Mouse (Mus musculus) frontal cortex, adult (tissue): ENCODE measurements at regions not wholly inside any gene's neighbourhood (a gene's known extent, or its start where the extent isn't known, plus 50 kb on each side); places are given as distances from the start of the nearest gene placed in this dataset.
A peak's percentile ranks its signal among the peaks of the same experiment; 100 is the strongest.

Source experiments
- ATAC-seq: cut with Nextera tagmentation; 2 replicates; pipeline ENCODE4 v1.9.2; 2017; ENCODE audit warnings: mild to moderate bottlenecking, moderate library complexity, mixed read lengths; ENCODE audit not compliant: low TSS enrichment

DNA sequence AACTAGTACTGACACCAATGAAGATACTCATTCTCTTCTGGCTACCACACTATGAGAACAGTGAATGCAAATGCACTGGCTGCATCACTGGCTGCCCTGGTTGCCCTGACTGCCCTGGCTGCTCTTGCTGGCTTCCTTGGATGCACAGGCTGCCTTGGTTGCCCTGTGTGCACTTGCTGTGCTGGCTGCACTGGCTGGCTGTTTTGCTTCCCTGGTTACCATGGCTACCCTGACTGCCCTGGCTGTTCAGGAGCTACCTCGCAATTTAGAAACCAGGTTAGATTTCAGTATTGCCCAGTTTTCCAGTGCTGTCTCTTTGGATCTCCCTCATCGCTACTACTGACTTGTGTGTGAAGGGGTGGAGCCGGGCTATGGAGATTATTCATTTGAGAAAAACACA, 175.7 kb downstream of the Fat4 start:
- no peak for ATAC-seq

DNA sequence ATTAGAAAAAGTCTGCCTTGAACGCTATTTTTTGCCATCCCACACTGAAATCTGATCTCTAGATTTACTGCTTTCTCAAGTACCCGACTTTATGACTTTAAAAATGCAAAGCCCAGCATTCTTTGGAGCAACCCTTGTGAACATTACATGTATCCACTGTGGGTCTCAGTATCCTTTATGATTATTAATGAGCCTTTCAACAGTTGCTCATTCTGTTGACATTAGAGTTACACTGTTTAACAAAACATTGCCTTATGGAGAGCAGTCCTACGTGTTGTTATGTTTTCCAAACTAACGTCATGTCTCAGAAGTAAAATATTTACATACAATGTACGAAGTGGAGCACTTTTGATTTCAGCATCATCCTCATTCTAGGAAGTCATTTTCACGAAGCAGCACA, 178.7 kb downstream of the Fat4 start:
- no peak for ATAC-seq

DNA sequence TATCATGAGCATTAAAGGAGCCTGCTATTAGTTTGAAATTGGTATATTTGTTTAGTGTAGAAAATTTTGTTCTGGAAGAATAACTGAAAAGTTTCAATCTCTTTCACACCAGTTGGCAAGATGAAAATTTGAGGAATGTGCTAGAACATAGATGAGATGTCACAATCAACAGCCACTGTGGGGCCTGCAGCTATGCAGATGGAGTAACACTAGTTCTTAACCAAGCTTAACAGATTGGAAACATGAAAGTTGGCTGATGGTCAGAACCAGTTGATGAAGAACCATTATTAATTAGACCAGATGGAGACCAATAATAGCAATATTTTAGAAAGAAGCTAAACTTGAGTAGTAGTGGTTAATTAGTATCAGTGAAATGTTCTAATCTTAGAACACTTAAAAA, 182.3 kb downstream of the Fat4 start:
- ATAC-seq, result no peak

DNA sequence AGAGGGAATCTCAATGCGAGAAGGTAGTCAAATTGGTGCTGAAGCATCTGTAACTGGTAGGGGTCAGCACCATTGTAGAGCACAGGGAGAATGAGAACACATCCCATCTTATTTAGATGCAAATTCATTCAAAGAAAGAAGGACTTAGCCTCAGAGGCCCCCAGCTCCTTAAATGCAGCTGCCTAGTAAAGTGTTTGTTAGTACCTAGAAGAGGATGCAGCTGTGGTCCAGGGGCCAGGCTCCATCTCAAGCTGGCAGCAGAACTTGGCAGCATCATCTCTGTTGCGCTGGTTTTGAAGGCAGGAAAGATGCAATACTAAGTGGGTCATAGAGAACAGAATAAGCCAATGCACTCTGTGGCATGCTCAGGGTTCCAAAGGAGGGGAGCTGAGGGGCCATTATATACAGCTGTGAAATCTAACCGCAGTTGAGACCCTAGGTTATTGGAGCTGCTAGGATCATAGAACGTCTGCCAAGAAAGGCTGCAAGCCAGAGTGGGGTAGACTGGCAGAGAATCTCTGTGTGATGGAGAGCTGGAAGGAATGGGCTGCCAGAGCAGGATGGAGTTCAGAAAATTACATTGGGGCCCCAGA, 196.0 kb downstream of the Fat4 start:
- no peak for ATAC-seq

DNA sequence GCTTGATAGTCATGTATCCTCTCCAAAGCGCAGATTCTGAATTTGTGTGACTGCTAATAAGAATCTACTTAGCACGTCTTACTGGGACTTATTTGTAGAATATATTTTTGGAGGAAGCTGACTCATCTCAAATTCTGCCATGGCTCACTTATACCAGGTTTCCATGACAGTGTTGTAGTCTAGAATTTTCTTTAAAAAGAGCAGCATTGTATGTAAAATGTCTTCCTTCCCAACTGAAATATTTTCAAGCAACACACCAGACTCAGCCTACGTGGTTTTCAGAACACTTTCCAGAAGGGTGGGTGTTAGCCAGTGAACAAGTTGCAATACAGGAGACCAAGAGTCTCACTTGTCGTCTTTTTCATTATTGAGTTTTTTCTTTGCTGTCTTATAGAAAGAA, 202.2 kb downstream of the Fat4 start:
- ATAC-seq, result peak; percentile 84

DNA sequence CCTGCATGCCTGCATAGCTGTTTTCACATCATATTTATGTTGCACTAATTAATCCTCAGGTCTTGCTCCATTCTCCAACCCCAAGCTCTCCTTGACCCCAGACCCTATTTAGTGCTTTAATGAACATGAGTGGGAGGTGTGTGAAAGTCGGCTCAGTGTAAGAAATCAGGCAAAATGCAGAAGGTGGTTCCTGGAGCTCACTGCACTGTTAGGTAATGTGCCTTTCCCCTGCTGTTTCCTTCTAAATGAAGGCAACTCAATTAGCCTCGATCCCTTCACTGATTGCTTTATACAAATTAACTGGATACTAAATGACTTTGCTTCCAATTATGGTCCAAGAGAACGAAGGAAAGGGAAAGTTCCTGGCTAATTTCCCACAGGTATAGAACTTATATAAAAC, 215.6 kb downstream of the Fat4 start:
- ATAC-seq, result no peak

DNA sequence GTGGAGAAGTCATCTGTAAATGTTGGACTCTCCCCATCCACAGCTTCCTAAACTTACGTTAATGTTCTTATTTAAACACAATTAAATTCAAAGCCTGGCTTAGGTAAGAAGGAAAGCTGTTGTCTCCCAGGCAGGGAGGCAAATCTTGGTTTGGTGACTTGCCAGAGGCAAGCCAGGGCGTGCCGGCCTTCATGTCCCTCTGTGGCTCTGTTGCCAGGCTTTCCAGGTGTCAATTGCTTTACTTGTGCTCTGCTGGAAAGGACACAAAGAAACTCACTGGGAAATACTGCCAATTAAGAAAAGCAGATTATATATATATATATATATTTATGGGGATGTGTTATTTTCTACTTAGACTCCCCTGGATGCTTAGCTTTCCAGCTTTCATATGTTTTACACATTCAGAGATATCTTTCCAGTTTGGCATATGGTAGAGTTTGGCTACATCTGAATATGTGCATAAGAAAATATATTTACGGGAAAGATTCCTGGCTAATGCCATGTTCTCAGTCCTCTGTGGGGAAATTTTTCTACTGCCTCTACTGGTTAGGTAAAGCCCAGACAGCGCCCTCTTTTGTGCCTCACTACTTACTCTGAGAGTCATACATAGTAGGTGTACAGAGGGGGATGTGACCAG, 223.1 kb downstream of the Fat4 start:
- ATAC-seq, result peak; percentile 55; the same call in 1 of the 2 replicates

DNA sequence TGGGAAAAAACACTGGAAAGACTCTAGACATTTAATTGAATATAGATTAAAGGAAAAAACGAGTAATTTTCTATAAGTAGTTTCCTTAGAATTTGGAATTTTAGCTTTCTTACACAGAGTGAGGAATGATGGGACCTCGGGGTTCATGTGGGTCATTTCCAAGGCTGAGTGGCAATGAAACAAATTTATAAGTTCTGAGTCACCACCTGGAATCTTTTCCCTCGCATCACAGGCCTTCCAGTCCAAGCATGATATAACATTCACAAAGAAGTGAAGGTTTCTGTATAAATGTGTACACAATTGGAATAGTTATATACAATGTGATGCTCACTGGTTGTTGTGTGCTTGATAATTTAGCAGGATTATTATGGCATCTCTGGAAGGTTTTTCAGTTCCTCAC, 227.3 kb downstream of the Fat4 start:
- no peak for ATAC-seq

DNA sequence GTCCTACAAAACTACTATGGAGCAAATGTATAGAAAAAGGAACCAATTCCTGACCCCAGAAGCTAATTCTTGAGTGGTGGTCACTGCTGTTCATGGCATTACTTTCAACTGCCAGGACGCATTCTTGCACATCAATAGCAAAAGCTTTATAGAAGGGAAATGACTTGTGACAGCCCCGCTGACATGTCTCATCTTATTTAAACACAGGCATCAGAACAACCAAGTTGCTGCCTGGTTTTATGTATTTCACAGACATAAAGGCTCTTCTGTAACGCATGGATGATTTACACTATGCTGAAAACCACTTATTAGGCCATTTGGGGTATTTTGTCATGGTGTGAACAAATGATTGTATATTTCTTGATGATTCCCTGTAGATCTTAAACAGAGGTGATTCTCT, 228.1 kb downstream of the Fat4 start:
- ATAC-seq, result no peak

DNA sequence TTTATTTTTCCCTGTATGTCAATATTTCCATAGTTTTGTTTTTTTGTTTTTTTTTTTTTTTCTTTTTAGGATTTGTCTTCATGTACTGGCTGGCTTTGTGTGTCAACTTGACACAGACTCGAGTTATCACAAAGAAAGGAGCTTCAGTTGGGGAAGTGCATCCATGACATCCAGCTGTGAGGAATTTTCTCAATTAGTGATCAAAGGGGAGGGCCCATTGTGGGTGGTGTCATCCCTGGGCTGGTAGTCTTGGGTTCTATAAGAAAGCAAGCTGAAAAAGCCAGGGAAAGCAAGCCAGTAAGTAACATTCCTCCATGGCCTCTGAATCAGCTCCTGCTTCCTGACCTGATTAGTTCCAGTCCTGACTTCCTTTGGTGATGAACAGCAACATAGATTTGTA, 228.7 kb downstream of the Fat4 start:
- no peak for ATAC-seq

DNA sequence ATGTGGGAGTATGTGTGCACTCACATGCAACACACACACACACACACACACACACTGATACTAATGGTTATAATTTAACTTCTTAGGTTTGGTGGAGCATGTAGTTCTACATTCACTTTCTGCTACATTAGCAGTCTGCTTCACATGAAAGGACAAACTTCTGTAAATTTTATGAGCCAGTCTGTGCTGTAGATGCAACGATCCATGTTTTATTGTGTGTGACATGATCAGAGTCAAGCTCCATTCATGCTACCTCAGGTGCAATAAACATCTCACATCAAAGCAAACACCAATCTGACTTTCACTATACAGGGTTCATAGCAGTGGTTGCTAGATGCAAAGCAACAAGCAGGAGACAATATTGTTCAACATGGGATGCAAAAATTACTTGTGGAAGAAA, 235.5 kb downstream of the Fat4 start:
- ATAC-seq, result no peak

DNA sequence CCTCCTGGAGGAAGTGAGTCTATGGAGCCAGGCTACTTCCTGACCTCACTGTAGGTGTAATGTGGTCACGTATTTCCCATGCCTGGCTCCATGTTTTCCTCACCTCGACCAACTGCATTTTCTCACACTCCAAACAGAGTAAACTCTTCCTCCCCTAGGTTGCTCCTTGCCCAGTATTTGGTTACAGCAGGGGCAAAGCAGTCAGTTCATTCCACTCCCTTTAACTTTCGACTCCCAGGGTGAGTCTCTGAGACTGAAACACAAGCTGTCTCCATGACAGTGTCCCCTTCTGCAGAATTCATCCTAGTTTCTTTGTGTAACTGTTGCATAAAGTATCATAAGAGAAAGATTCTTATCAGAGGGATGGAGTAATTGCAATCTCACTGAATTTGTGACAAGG, 243.8 kb downstream of the Fat4 start:
- no peak for ATAC-seq

DNA sequence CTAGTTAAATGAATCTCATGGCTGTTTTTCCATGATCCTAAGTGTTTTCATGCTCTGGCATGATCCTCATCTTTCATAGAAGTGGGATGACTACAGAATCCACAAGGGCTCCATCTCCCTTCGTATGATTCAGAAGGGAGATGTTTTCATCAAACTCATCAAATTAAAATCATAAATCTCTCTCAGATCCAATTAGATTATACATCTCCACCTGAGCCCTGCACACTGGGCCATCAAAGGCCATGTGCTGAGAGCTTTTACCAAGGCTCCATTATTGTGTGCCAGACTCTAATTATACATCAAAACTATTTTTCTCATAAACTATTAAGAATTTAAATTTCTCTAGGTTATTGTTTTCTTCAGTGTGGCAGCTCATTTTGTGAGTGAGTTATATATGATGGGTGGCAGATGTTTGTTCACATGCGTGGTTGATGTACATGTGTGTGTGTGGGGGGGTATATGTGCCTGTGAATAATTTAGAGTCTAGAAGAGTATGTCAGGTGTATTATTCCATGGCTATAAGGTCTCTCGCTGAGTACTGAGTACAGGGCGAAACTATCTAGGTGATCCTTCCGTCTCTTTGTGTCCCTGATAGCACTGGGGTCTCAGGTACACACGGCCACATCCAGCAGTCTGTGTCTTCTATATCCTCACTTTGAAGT, 278.4 kb downstream of the Fat4 start:
- no peak for ATAC-seq

DNA sequence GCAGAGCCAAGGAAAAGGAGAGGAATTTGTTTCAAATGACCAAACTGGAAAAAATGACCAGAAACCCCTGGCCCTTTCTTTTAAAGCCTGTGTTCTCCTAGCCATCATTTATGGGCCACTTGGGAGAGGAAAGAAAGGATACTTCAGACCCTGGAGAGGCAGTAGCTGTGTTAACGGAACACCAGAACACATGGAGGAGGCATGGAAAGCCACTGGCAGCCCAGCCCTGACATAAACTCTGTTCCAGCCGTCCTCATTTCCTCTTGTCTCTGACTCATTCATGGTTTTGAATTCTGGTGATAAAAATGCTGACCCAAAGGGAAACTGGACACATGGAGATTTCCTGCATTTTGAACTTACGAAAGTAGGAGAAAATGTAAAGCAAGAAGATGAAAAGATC, 295.9 kb downstream of the Fat4 start:
- ATAC-seq, result no peak

DNA sequence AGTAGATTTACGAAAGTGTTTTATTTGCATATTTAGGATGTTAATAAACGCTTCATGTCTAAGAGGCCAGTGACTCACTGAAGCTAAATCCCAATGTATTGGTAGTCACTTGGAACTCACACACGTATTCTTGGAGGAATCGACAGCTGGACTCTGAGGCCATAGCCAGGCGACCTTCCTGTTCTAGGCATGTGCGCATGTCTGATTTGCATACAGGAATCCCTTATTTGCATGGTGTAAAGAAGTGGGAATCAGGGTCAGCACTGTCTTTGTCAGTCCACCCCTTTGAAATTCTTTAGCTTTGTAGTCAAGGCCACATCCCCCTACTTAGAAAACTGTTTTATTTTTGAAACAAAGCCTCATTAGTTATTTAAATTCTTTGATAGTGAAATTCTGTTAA, 308.4 kb downstream of the Fat4 start:
- ATAC-seq, result no peak

DNA sequence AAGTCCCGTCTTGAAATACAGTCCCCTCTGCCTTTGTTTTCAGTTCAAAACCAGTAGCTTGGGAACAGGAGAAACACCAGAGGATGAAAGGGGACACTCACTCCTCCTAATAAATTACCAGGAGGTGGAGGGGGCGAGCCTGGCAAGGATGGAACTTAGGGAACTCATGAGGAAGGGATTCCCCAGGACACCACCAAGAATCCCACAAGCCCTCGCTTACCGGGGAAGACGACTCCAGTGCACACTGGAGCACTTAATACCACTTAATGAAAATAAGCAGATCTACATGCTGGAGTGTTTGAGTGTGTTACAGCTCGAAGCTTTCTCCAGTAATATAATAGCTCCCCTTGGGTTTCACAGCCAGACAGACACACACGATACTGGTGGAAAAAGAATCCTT, 315.9 kb downstream of the Fat4 start:
- no peak for ATAC-seq

DNA sequence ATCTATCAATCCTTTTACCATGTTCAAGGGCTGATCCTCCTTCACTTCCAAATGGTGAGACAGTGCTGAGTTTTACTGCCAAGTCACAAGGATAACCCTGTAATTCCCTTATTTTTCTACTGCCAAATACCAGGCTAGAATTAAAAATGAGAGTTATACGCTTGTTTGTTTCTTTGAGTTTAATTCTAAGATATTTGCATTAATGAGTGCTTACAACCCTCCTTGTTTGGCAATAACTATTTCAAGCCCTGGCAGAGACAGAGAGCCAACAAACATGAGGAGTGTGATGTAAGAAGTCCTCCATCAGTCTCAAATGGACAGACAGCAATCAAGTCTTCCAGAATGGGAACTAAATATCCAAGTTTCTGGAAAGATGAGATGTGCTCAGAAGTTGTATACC, 321.9 kb downstream of the Fat4 start:
- ATAC-seq, result no peak

DNA sequence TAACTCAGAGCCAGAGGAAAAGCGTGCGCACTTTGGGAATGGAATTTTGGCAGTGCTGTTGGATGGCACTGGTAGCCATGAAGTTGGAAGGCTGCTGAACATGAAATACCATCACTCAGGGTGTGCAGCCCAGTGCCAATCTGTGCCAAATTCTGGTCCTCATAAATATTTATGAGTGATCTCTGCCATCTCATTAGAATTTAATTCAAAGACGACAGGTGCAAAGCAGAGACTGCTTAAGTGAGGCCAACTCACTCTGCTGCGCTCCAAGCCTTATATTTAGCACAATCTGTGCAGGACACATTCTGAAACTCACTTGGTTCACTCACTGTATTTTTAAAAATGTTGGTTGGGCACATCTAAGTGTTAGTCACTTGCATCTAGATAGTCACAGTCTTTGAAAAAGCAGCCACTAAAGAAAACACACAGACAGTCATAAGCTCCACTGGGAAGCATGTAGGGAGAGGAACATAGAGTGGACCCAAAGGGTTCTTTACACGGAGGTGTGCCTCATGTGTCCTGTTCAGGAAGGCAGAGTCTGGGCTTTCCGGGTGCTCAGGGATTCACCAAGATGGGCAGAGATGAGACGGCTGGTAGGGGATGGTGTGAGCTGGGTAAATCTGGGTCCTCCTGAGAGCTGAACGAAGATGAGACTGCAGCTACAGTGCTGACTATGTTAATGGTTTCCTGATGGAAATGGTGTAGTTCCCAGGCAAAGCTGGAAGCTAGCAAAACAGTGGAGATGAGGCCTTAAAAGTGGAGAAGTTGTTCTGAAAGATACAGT, 322.8 kb downstream of the Fat4 start:
- peak; percentile 98 for ATAC-seq

DNA sequence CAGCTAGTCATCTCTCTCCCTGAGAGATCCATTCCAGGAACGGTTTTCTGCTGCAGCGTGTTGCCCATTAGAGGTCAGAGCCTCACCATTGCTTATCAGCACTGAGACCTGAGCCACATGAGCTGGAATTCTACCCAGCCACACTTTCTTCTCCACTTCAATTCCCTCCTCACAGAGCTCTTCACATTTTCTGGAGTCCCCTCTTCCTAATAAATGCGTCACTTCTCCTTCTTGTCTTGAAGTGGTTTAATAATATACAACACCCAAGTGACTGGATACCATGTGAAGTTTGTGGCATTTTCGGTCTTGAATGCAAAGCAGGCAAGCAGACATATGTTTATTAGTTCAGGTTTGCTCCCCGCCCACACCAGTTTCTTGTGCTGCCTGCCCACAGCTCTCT, 324.9 kb downstream of the Fat4 start:
- no peak for ATAC-seq

DNA sequence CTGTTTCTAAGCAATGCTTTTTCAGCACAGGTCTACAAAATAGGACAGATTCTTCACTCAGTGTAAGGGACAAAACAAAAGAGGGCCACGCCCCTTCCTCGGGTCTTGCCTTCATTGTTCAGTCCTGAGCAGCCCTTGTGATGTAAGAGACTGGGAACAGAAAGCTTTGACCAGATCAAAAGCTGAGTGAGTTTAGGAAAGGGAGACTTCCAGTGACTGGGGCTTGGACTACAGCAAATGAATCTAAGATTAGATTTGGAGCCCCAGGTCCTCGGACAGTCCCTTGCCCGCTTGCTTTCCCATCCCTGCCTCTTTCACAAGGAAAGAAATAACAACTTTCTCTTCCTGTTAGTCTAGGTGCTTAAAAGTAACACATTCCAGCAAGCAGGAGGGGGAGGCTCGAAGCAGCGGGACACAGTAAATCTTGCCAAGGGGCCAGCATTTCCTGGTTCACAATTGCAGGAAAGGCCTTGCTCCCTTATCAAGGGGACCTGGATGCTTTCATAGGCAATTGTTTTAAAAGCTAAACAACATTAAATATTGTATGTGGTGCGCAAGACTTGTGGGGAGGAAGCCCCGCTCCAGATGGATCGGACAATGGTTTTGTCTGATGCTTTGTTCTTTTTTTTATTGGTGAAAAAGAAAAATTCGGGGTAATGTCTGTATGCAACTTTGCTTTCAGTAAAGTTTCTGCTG, 333.4 kb downstream of the Fat4 start:
- ATAC-seq, result peak; percentile 50; the same call in 1 of the 2 replicates

DNA sequence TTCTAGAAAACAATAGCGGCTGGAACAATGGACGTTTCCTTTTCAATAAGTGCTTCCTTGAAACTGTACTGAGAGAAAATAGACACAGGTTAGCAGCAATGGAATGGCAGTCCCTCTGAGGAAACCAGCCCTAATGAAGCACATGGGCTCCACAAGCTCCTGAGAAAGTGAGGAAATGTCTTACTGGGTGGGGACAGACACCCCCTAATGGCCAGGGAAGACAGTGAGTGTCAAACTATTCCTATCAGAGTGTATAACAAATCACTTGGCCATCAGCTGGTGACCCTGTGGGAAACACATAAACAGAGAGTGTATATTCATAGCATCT, 333.9 kb downstream of the Fat4 start:
- peak; percentile 23; the same call in 1 of the 2 replicates for ATAC-seq

DNA sequence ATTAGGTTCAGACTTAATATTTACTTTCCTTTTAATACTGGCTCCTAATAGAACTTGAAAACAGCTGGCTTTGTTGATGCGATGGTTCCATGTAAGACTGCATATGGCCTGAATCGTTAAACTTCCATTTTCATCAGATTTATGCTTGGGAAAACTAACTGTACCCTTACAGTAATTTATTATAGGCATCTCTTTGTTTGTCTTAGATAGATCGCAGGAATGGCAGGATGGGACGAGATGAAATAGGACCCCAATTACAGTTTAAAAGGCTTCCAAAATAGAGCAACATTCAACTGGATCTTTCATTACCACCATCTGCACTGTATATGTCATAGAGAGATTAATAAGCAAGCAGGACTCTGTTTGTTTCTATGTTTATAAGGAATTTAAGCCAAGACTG, 335.3 kb downstream of the Fat4 start:
- no peak for ATAC-seq
